Mouse (Mus musculus): Measurements from ENCODE around the gene Fads2. TPM values are rescaled to one million over a fixed set of nuclear protein-coding genes. Genes with fewer than 3 reads are reported as not detected.

Gene Fads2
- polyA plus RNA-seq, 1 experiment from 2014 or later = 219 TPM

- TF ChIP-seq CTCF (IDR thresholded peaks at IDR 0.05) = no peak
- CTCF ChIA-PET = interaction anchor here (0.7 to 8.3 kb wide), 14 partner anchors 9 to 161 kb away, joined by 3 to 78 read pairs (median 4); partner anchors contain the start of genes Best1, Fads1 and Rab3il1
- in situ Hi-C loops (cut with MboI; ENCODE audit: low pct_unique_long_range_greater_than_20kb) = loop anchor here (5.0 kb wide), 1 partner anchor 36 kb away; the partner anchor contains the start of genes Best1 and Rab3il1
- ATAC-seq (no peak), DNase-seq (ENCODE audit: low read depth, low spot score) (no peak)
- no peaks in the 10 kb centered on the region for H3K27me3 ChIP-seq
- POLR2A ChIA-PET = interaction anchor here (0.7 kb wide), 1 partner anchor 9 kb away, joined by 3 read pairs; no protein-coding TSS in a partner anchor
These were observed 63.2 kb downstream of the Fads2 start for GRCm38 (mm10) chr19:10038364-10038763.

- no peak for ATAC-seq
- TF ChIP-seq CTCF (IDR thresholded peaks at IDR 0.05) = no peak
- no peaks in the 10 kb centered on the region for H3K27me3 ChIP-seq
- no peak for DNase-seq (ENCODE audit: low read depth, low spot score)
- in situ Hi-C loops (cut with MboI; ENCODE audit: low pct_unique_long_range_greater_than_20kb) = loop anchor here (5.0 kb wide), 1 partner anchor 35 kb away; the partner anchor contains the start of genes Best1 and Rab3il1
- ChIA-PET POLR2A (interaction anchor here (0.6 to 0.8 kb wide), 3 partner anchors 10 to 261 kb away, joined by 3 to 4 read pairs (median 4); no protein-coding TSS in a partner anchor), CTCF (interaction anchor here (1.2 to 8.3 kb wide), 3 partner anchors 21 to 46 kb away, joined by 3 to 78 read pairs (median 28); partner anchors contain the start of genes Best1 and Rab3il1)
These were observed 64.0 kb downstream of the Fads2 start for GRCm38 (mm10) chr19:10037534-10037933.

GRCm38 (mm10) chr19:10034785-10035447, 66.6 kb downstream of the Fads2 start:
- no peak for ATAC-seq
- ChIA-PET CTCF (interaction anchor here (0.7 to 8.3 kb wide), 23 partner anchors 9 to 173 kb away, joined by 3 to 78 read pairs (median 4); partner anchors contain the start of genes Best1 and Rab3il1), POLR2A (interaction anchor here (1.1 kb wide), 1 partner anchor 162 kb away, joined by 4 read pairs; no protein-coding TSS in a partner anchor)
- no peak for TF ChIP-seq CTCF (IDR thresholded peaks at IDR 0.05)
- in situ Hi-C loops (cut with MboI; ENCODE audit: low pct_unique_long_range_greater_than_20kb) = loop anchor here (5.0 kb wide), 1 partner anchor 33 kb away; the partner anchor contains the start of genes Best1 and Rab3il1
- H3K27me3 ChIP-seq = no peaks in the 10 kb centered on the region
- no peak for DNase-seq (ENCODE audit: low read depth, low spot score)

- no peaks in the 10 kb centered on the region for H3K27me3 ChIP-seq
- no peak for TF ChIP-seq CTCF (IDR thresholded peaks at IDR 0.05)
- CTCF ChIA-PET = interaction anchor here (0.7 to 8.3 kb wide), 23 partner anchors 9 to 174 kb away, joined by 3 to 78 read pairs (median 4); partner anchors contain the start of genes Best1 and Rab3il1
- POLR2A ChIA-PET = interaction anchor here (0.6 kb wide), 1 partner anchor 13 kb away, joined by 6 read pairs; no protein-coding TSS in a partner anchor
- DNase-seq (ENCODE audit: low read depth, low spot score) = no peak
- in situ Hi-C loops (cut with MboI; ENCODE audit: low pct_unique_long_range_greater_than_20kb) = no loop called here
- no peak for ATAC-seq
These were observed 67.2 kb downstream of the Fads2 start for GRCm38 (mm10) chr19:10034356-10034755.

- ATAC-seq = peak; percentile 36
- in situ Hi-C loops (cut with MboI; ENCODE audit: low pct_unique_long_range_greater_than_20kb) = no loop called here
- no peak for TF ChIP-seq CTCF (IDR thresholded peaks at IDR 0.05)
- DNase-seq (ENCODE audit: low read depth, low spot score) = no peak
- H3K27me3 ChIP-seq = no peaks in the 10 kb centered on the region
- CTCF ChIA-PET = interaction anchor here (0.9 to 8.3 kb wide), 18 partner anchors 10 to 165 kb away, joined by 3 to 78 read pairs (median 4); partner anchors contain the start of genes Best1 and Rab3il1
- POLR2A ChIA-PET = interaction anchor here (1.4 kb wide), 1 partner anchor 10 kb away, joined by 4 read pairs; no protein-coding TSS in a partner anchor
These were observed 68.2 kb downstream of the Fads2 start for GRCm38 (mm10) chr19:10033211-10033973.

- in situ Hi-C loops (cut with MboI; ENCODE audit: low pct_unique_long_range_greater_than_20kb) = no loop called here
- ChIA-PET POLR2A (interaction anchor here (0.6 kb wide), 1 partner anchor 8 kb away, joined by 3 read pairs; no protein-coding TSS in a partner anchor), CTCF (interaction anchor here (0.6 to 3.0 kb wide), 4 partner anchors 9 to 394 kb away, joined by 3 to 11 read pairs (median 4); no protein-coding TSS in a partner anchor)
- TF ChIP-seq CTCF (IDR thresholded peaks at IDR 0.05) = no peak
- no peaks in the 10 kb centered on the region for H3K27me3 ChIP-seq
- DNase-seq (ENCODE audit: low read depth, low spot score) = no peak
- ATAC-seq = no peak
These were observed 71.8 kb downstream of the Fads2 start for GRCm38 (mm10) chr19:10029746-10030145.

- TF ChIP-seq CTCF (IDR thresholded peaks at IDR 0.05) = no peak
- H3K27me3 ChIP-seq = no peaks in the 10 kb centered on the region
- CTCF ChIA-PET = interaction anchor here (0.8 to 2.5 kb wide), 4 partner anchors 10 to 109 kb away, joined by 3 to 7 read pairs (median 3); no protein-coding TSS in a partner anchor
- DNase-seq (ENCODE audit: low read depth, low spot score) (no peak), ATAC-seq (no peak)
- POLR2A ChIA-PET = no interaction called here
- in situ Hi-C loops (cut with MboI; ENCODE audit: low pct_unique_long_range_greater_than_20kb) = no loop called here
These were observed 76.2 kb downstream of the Fads2 start for GRCm38 (mm10) chr19:10025169-10025875.

- no peak for DNase-seq (ENCODE audit: low read depth, low spot score)
- H3K27me3 ChIP-seq = no peaks in the 10 kb centered on the region
- ATAC-seq = peak; percentile 31
- ChIA-PET CTCF (interaction anchor here (1.4 to 4.1 kb wide), 10 partner anchors 8 to 112 kb away, joined by 4 to 36 read pairs (median 7); partner anchors contain the start of genes Best1 and Rab3il1), POLR2A (interaction anchor here (1.7 to 2.1 kb wide), 2 partner anchors 10 to 67 kb away, joined by 4 read pairs; no protein-coding TSS in a partner anchor)
- in situ Hi-C loops (cut with MboI; ENCODE audit: low pct_unique_long_range_greater_than_20kb) = no loop called here
- TF ChIP-seq CTCF (IDR thresholded peaks at IDR 0.05) = no peak
These were observed 78.2 kb downstream of the Fads2 start for GRCm38 (mm10) chr19:10023304-10023758.
